Mouse (Mus musculus): ENCODE results near the gene Sept4.

Sept4 gene

GRCm38 (mm10) chr11:87599395-87600089 lies 30.8 kb downstream of the Sept4 start:
- no peak for DNase-seq (ENCODE audit: low spot score in 2 of 2)

GRCm38 (mm10) chr11:87600322-87600853 lies 31.7 kb downstream of the Sept4 start:
- no peak for DNase-seq (ENCODE audit: low spot score in 2 of 2)

GRCm38 (mm10) chr11:87602234-87602633 lies 33.5 kb downstream of the Sept4 start:
- no peak for DNase-seq (ENCODE audit: low spot score in 2 of 2)

- DNase-seq (ENCODE audit: low spot score in 2 of 2), result no peak
These were observed 34.9 kb downstream of the Sept4 start for GRCm38 (mm10) chr11:87603571-87603970.

GRCm38 (mm10) chr11:87609264-87609663 lies 40.6 kb downstream of the Sept4 start:
- no peak for DNase-seq (ENCODE audit: low spot score in 2 of 2)

- no peak for DNase-seq (ENCODE audit: low spot score in 2 of 2)
These were observed 42.8 kb downstream of the Sept4 start for GRCm38 (mm10) chr11:87611547-87611946.

- no peak for DNase-seq (ENCODE audit: low spot score in 2 of 2)
These were observed 45.3 kb downstream of the Sept4 start for GRCm38 (mm10) chr11:87613972-87614371.

GRCm38 (mm10) chr11:87615551-87615950 lies 46.8 kb downstream of the Sept4 start:
- DNase-seq (ENCODE audit: low spot score in 2 of 2), result no peak

GRCm38 (mm10) chr11:87615952-87616351 lies 47.2 kb downstream of the Sept4 start:
- no peak for DNase-seq (ENCODE audit: low spot score in 2 of 2)

- no peak for DNase-seq (ENCODE audit: low spot score in 2 of 2)
These were observed 48.2 kb downstream of the Sept4 start, which contains the start of gene Hsf5 for GRCm38 (mm10) chr11:87616790-87617474. Gene Hsf5, plus strand, starts transcription at chr11:87617164.

GRCm38 (mm10) chr11:87617606-87618005 lies 48.9 kb downstream of the Sept4 start:
- DNase-seq (ENCODE audit: low spot score in 2 of 2), result no peak

GRCm38 (mm10) chr11:87623160-87623559 lies 54.5 kb downstream of the Sept4 start:
- no peak for DNase-seq (ENCODE audit: low spot score in 2 of 2)

- no peak for DNase-seq (ENCODE audit: low spot score in 2 of 2)
These were observed 61.2 kb downstream of the Sept4 start for GRCm38 (mm10) chr11:87629859-87630258.

GRCm38 (mm10) chr11:87638793-87639192 lies 70.1 kb downstream of the Sept4 start:
- no peak for DNase-seq (ENCODE audit: low spot score in 2 of 2)

GRCm38 (mm10) chr11:87639206-87639605 lies 70.5 kb downstream of the Sept4 start:
- peak; percentile 50 to 54 for DNase-seq (ENCODE audit: low spot score in 2 of 2)
